Mouse (Mus musculus): ENCODE data around the gene Wfdc16.
"Not testable (repeated sequence)": the region's sequence is repeated elsewhere in the genome, so short reads cannot be mapped to it uniquely, and the experiment has no call there.

Gene Wfdc16

DNA sequence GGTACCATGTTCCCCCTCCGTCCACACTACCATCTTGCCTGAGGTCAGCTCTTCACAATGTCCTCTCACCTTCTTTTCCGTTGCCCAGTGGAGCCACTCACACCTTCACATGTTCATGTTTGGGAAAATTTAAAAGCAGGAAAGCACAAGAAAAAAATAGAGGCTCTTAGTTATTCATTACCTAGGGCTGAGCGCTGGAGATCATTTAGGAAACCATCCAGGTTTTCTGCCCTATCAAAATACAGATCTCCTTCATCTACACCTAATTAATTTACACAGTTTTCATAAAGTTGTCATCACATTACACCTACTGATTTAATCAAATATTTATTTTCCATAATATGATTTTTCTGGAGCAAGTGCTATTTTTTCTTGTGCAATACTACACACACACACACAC lies at the start of gene Wfdc16:
Wfdc16 (minus strand) TSS at position 101 of the 400 bp plus-strand sequence.
- no peak for DNase-seq (ENCODE audit: extremely low spot score, low read depth, low spot score)

DNA sequence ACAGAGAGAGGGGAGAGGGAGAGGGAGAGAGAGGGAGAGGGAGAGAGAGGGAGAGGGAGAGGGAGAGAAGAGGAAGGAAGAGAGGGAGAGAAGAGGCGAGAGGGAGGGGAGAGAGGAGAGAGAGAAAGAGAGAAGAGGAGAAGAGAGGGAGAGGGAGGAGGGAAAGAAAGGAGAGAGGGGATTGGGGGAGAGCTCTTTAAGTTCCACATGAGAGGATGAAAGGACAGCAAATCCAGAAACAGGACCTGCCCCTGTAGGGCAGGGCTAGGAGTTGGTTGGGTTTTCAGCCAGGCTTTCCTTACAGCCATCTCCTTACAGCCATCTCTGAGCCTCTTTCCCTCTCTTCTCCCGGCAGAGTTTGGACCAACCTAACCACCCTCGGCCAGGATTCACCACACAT lies 46.2 kb upstream of the Wfdc16 start, which contains the start of gene Wfdc13:
Wfdc13 (plus strand) TSS at position 301 of the 400 bp plus-strand sequence.
- no peak for DNase-seq (ENCODE audit: extremely low spot score, low read depth, low spot score)

GRCm38 (mm10) chr2:164679906-164680305 lies 41.3 kb upstream of the Wfdc16 start:
- DNase-seq (ENCODE audit: extremely low spot score, low read depth, low spot score), result no peak

DNA sequence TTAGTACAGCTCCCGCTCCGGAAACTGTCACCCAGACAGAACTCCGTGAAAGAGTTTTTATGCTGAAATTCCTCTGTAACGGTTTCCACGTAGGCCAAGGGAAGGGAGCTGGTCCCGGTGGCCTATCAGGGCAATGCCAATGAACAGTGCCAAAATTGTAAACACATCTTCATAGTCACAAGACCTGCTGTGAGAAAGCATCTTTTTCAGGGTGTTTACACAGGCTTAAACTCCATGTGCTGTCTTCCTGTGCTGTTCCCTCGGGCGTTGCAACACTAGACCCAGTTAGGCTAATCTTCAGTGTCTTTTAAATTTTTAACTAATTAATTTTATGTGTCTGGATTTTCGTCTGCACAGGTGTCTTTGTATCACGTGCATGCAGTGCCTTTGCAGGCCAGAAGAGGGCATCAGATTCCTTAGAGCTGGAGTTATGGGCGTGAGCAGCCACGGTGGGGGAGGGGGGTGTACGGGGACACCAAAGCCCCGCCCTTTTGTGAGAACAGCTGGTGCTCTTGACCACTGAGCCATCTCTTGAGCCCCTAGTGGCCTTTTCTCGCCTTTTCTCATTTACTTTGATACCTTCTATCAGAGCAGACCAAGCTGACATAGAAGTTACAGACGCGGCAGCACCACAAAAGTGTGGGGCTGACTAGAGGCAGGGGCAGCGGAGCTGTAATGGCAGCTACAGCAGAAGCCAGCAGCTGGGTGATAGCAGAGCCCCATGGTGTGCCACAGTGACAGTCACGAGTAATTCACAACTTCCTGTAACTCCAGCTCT lies 40.4 kb upstream of the Wfdc16 start:
- DNase-seq (ENCODE audit: extremely low spot score, low read depth, low spot score), result peak; percentile 53

GRCm38 (mm10) chr2:164676916-164677685 lies 38.5 kb upstream of the Wfdc16 start:
- no peak for DNase-seq (ENCODE audit: extremely low spot score, low read depth, low spot score)

DNA sequence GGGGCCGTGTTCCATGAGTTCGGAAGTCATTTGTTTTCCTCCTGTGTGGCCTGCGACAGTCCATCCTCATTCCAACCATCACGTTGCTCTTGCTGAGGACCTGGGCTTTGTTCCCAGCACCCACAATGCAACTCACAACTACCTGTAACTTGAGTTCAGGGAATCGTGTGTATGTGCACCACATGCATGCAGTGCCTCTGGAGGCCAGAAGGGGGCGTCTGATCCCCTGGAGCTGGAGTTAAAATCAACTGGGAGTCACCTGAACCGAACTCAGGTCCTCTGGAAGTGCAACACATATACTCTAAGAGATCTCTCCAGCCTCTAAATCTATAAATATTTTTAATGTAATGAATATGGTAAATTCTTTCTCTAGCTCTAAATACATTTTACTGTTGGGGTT lies 37.5 kb upstream of the Wfdc16 start:
- no peak for DNase-seq (ENCODE audit: extremely low spot score, low read depth, low spot score)

DNA sequence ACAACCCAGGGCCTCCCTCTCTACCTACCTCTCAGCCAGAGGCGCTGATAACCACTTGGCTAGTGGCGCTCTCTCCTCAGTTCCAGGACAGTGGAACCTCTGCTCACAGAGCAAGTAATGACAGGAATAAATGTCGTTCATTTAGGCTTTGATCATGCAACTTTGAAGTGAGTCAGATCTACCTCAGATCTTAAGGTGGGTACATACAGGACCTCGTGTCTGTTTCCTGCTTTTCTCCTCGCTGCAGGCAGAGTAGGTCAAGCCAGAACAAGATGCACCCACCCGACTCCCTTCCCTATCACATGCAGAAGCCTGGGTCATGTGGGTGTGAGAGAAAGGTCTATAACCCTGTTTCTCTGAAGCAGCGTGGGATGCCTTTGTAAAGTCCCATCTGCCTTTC lies 35.4 kb upstream of the Wfdc16 start, which contains the start of gene Wfdc11:
Wfdc11 (minus strand) TSS at position 101 of the 400 bp plus-strand sequence.
- no peak for DNase-seq (ENCODE audit: extremely low spot score, low read depth, low spot score)

DNA sequence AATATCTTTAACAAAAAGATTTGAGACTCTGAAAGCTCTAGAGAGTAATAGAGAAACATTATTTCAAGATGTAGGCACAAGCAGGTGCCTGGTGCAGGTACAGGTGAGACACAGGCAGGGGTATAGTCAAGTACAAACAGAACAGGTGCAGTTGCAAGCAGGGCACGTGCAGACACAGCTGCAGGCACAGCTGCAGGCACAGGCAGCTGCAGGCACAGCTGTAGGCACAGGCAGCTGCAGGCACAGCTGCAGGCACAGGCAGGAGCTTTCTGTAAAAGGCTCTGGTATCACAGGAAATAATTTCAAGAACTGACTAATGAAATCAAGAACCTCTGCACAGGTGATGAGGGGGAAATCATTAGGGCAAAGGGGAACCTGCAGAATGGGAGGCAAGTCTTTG lies 32.3 kb upstream of the Wfdc16 start:
- DNase-seq (ENCODE audit: extremely low spot score, low read depth, low spot score), result no peak

DNA sequence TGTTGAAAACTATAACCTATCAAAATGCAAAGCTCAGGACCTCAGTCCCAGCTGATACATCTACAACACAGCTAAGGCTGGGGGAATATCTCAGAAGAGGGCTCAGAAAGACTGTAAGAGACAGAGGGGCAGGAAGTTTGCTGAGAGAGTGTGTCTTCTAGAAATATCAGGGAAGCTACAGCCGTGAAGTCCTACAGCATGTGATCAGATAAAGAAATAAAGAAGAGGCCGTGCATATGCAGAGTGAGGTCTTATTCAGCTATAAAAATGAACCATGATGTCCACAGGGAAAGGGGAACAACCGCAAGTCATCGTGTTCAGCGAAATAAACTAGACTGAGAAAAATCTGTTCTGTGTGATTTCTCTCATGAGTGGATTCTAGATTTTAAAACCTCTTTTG lies 31.7 kb upstream of the Wfdc16 start:
- no peak for DNase-seq (ENCODE audit: extremely low spot score, low read depth, low spot score)

DNA sequence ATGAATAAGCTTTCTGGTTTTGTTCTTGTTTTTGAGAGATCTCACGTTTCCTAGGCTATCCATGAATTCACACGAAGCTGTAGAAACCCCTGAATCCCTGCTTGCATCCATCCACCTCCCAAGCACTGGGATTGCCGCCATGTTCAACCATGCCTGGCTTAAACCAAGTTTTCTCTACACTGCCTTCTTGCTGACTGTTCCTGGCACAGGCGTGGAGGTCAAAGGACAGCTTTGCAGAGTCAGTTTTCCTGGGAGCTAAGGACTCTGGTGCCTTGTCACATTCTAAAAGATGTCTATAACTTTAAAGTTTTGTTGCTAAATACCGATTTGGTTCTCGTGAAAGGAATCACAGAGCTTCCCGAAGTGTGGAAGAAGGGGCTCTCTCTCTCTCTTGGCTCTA lies 26.3 kb upstream of the Wfdc16 start:
- DNase-seq (ENCODE audit: extremely low spot score, low read depth, low spot score), result no peak

GRCm38 (mm10) chr2:164656483-164656882 lies 17.9 kb upstream of the Wfdc16 start, which contains the start of gene Wfdc9:
Wfdc9 (minus strand) TSS chr2:164656583.
- DNase-seq (ENCODE audit: extremely low spot score, low read depth, low spot score), result no peak

GRCm38 (mm10) chr2:164655858-164656257 lies 17.3 kb upstream of the Wfdc16 start, which contains the start of gene Wfdc10:
Wfdc10 (plus strand) TSS chr2:164656046.
- peak; percentile 10 for DNase-seq (ENCODE audit: extremely low spot score, low read depth, low spot score)

- no peak for DNase-seq (ENCODE audit: extremely low spot score, low read depth, low spot score)
Observed at GRCm38 (mm10) chr2:164641881-164642673, 3.5 kb upstream of the Wfdc16 start.

- no peak for DNase-seq (ENCODE audit: extremely low spot score, low read depth, low spot score)
Observed at GRCm38 (mm10) chr2:164641129-164641528, 2.5 kb upstream of the Wfdc16 start.

- no peak for DNase-seq (ENCODE audit: extremely low spot score, low read depth, low spot score)
Observed at GRCm38 (mm10) chr2:164635266-164635665, 3.3 kb downstream of the Wfdc16 start.

GRCm38 (mm10) chr2:164621775-164622174 lies 16.8 kb downstream of the Wfdc16 start:
- DNase-seq (ENCODE audit: extremely low spot score, low read depth, low spot score), result no peak

GRCm38 (mm10) chr2:164619050-164619449 lies 19.5 kb downstream of the Wfdc16 start:
- no peak for DNase-seq (ENCODE audit: extremely low spot score, low read depth, low spot score)

- no peak for DNase-seq (ENCODE audit: extremely low spot score, low read depth, low spot score)
Observed at GRCm38 (mm10) chr2:164615386-164615785, 23.2 kb downstream of the Wfdc16 start.

- DNase-seq (ENCODE audit: extremely low spot score, low read depth, low spot score), result not testable (repeated sequence)
Observed at GRCm38 (mm10) chr2:164613471-164613870, 25.1 kb downstream of the Wfdc16 start, which contains the start of the genes Wfdc6b and Wfdc8. Wfdc6b (plus strand) TSS chr2:164613522. Wfdc8 (minus strand) TSS chr2:164613626.

- DNase-seq (ENCODE audit: extremely low spot score, low read depth, low spot score), result no peak
Observed at GRCm38 (mm10) chr2:164608781-164609180, 29.8 kb downstream of the Wfdc16 start.

- DNase-seq (ENCODE audit: extremely low spot score, low read depth, low spot score), result no peak
Observed at GRCm38 (mm10) chr2:164604411-164604810, 34.2 kb downstream of the Wfdc16 start.
